Mouse (Mus musculus) lung, embryonic 14.5 days (tissue): ENCODE results near the gene Bcl2. TPM values are rescaled to one million over a fixed set of nuclear protein-coding genes. Genes with fewer than 3 reads are reported as not detected.

Experiments used
- ATAC-seq: fragments of 200-750 bp; cut with Nextera tagmentation; 2 replicates; pipeline ENCODE4 v1.8.0; 2017; ENCODE audit warnings: mild to moderate bottlenecking, moderate TSS enrichment, moderate library complexity; ENCODE audit not compliant: insufficient read depth
- DNase-seq: peaks from one replicate; pipeline ENCODE4 v3.0.0-alpha.2; 2015
- H3K27ac ChIP-seq: fragments of 300-500 bp; sonication (generic); 2 replicates; pipeline ENCODE4 v1.5.1; 2014; ENCODE audit warnings: low read depth, mild to moderate bottlenecking, moderate library complexity
- H3K27me3 ChIP-seq: fragments of 300-500 bp; sonication (generic); 2 replicates; pipeline ENCODE4 v1.6.1; 2014; ENCODE audit warnings: low read length, control low read depth; ENCODE audit not compliant: insufficient read depth
- H3K36me3 ChIP-seq: fragments of 300-500 bp; sonication (generic); 2 replicates; pipeline ENCODE4 v1.6.1; 2014; ENCODE audit warnings: control low read depth; ENCODE audit not compliant: insufficient read depth
- H3K4me1 ChIP-seq: fragments of 300-500 bp; sonication (generic); 2 replicates; pipeline ENCODE4 v1.6.1; 2014; ENCODE audit warnings: antibody characterized with exemption, control low read depth; ENCODE audit not compliant: insufficient read depth
- H3K4me2 ChIP-seq: fragments of 300-500 bp; sonication (generic); 2 replicates; pipeline ENCODE4 v1.6.1; 2014; ENCODE audit warnings: mild to moderate bottlenecking
- H3K4me3 ChIP-seq: fragments of 300-500 bp; sonication (generic); 2 replicates; pipeline ENCODE4 v1.5.1; 2014; ENCODE audit warnings: low read depth, low read length
- H3K9ac ChIP-seq: fragments of 300-500 bp; sonication (generic); 2 replicates; pipeline ENCODE4 v1.6.1; 2014
- H3K9me3 ChIP-seq: fragments of 300-500 bp; sonication (generic); 2 replicates; pipeline ENCODE4 v1.6.1; 2016; ENCODE audit warnings: low read depth, low read length, control low read depth
- CTCF ChIP-seq: IDR thresholded peaks from 2 replicates; pipeline ENCODE4 v1.5.1; 2016; ENCODE audit warnings: antibody characterized with exemption, low read depth
- WGBS: fragments of 180-500 bp; shearing (Covaris S2); extraction: QIAGEN DNeasy Blood & Tissue Kit; methylation state at CpG from one replicate; pipeline ENCODE4 v1.1.7; 2014; 5-methylcytosine and 5-hydroxymethylcytosine counted together
- polyA plus RNA-seq: library from polyadenylated mRNA; unstranded; fragments of >200 nt; fragmentation: Nextera tagmentation; extraction: Ambion mirVana; gene quantifications from 2 replicates; pipeline ENCODE4 v1.2.1, GENCODE M21; 2014

Bcl2 gene
- polyA plus RNA-seq, 1 experiment from 2014 or later, result 16.5 TPM

- no peak overlapping the region for H3K27ac ChIP-seq
- H3K4me2 ChIP-seq, result no peak overlapping the region
- no peaks in the 10 kb centered on the region for H3K27me3 ChIP-seq
- H3K9ac ChIP-seq, result no peak overlapping the region
- no peaks in the 10 kb centered on the region for H3K4me1 ChIP-seq
- 79% methylated on average over 4 of the region's 4 CpGs for WGBS
- H3K9me3 ChIP-seq, result no peaks in the 10 kb centered on the region
- ATAC-seq (no peak), DNase-seq (no peak)
- TF ChIP-seq CTCF, result no peak
- no peak overlapping the region for H3K4me3 ChIP-seq
- no peaks in the 10 kb centered on the region for H3K36me3 ChIP-seq
Measured at GRCm38 (mm10) chr1:106650427-106650826, 63.6 kb downstream of the Bcl2 start.

GRCm38 (mm10) chr1:106647336-106647735 lies 66.7 kb downstream of the Bcl2 start:
- Histone ChIP-seq H3K4me1 (no peaks in the 10 kb centered on the region), H3K27me3 (no peaks in the 10 kb centered on the region), H3K4me2 (no peak overlapping the region), H3K9ac (no peak overlapping the region), H3K4me3 (no peak overlapping the region), H3K9me3 (no peaks in the 10 kb centered on the region), H3K36me3 (no peaks in the 10 kb centered on the region), H3K27ac (no peak overlapping the region)
- no peak for TF ChIP-seq CTCF
- DNase-seq, result no peak
- 78% methylated on average over 3 of the region's 3 CpGs for WGBS
- no peak for ATAC-seq

- TF ChIP-seq CTCF, result no peak
- H3K4me1 ChIP-seq, result no peaks in the 10 kb centered on the region
- no peak overlapping the region for H3K4me3 ChIP-seq
- H3K9ac ChIP-seq, result no peak overlapping the region
- DNase-seq (no peak), ATAC-seq (no peak)
- H3K4me2 ChIP-seq, result no peak overlapping the region
- H3K9me3 ChIP-seq, result no peaks in the 10 kb centered on the region
- no peak overlapping the region for H3K27ac ChIP-seq
- H3K27me3 ChIP-seq, result no peaks in the 10 kb centered on the region
- 79% methylated on average over 4 of the region's 4 CpGs for WGBS
- H3K36me3 ChIP-seq, result no peaks in the 10 kb centered on the region
Measured at GRCm38 (mm10) chr1:106644566-106644965, 69.5 kb downstream of the Bcl2 start.

- no peak for ATAC-seq
Measured at GRCm38 (mm10) chr1:106643527-106643926, 70.5 kb downstream of the Bcl2 start.

GRCm38 (mm10) chr1:106640577-106640976 lies 73.5 kb downstream of the Bcl2 start:
- DNase-seq (peak; percentile 23), ATAC-seq (no peak)
- Histone ChIP-seq H3K9me3 (no peaks in the 10 kb centered on the region), H3K4me1 (0 out of 2 replicates have a peak, but pooled peaks cover 8% of the 10 kb centered on the region), H3K36me3 (no peaks in the 10 kb centered on the region), H3K27me3 (no peaks in the 10 kb centered on the region), H3K27ac (no peak overlapping the region), H3K9ac (no peak overlapping the region), H3K4me2 (no peak overlapping the region), H3K4me3 (no peak overlapping the region)
- TF ChIP-seq CTCF, result no peak
- 79% methylated on average over 1 of the region's 1 CpGs for WGBS

More at GRCm38 (mm10) chr1:106643527-106643926, 70.5 kb downstream of the Bcl2 start:
- no peak for DNase-seq
- no peak overlapping the region for H3K27ac ChIP-seq
- H3K4me1 ChIP-seq, result no peaks in the 10 kb centered on the region
- no peak overlapping the region for H3K4me3 ChIP-seq
- TF ChIP-seq CTCF, result no peak
- H3K9me3 ChIP-seq, result no peaks in the 10 kb centered on the region
- no peak overlapping the region for H3K4me2 ChIP-seq
- WGBS, result 57% methylated on average over 3 of the region's 3 CpGs
- H3K9ac ChIP-seq, result no peak overlapping the region
- no peaks in the 10 kb centered on the region for H3K36me3 ChIP-seq
- H3K27me3 ChIP-seq, result no peaks in the 10 kb centered on the region

GRCm38 (mm10) chr1:106637705-106638104 lies 76.4 kb downstream of the Bcl2 start:
- no peaks in the 10 kb centered on the region for H3K9me3 ChIP-seq
- H3K4me3 ChIP-seq, result no peak overlapping the region
- H3K4me2 ChIP-seq, result no peak overlapping the region
- WGBS, result 93% methylated on average over 11 of the region's 11 CpGs
- no peaks in the 10 kb centered on the region for H3K27me3 ChIP-seq
- H3K27ac ChIP-seq, result no peak overlapping the region
- no peak overlapping the region for H3K9ac ChIP-seq
- H3K36me3 ChIP-seq, result no peaks in the 10 kb centered on the region
- no peak for TF ChIP-seq CTCF
- ATAC-seq (no peak), DNase-seq (no peak)
- 0 out of 2 replicates have a peak, but pooled peaks cover 8% of the 10 kb centered on the region for H3K4me1 ChIP-seq

- no peak overlapping the region for H3K4me2 ChIP-seq
- WGBS, result 25% methylated on average over 2 of the region's 2 CpGs
- H3K4me1 ChIP-seq, result 0 out of 2 replicates have a peak, but pooled peaks cover 8% of the 10 kb centered on the region
- H3K27ac ChIP-seq, result peak overlapping the region; percentile 20; the same call in 1 of the 2 replicates
- H3K9me3 ChIP-seq, result no peaks in the 10 kb centered on the region
- H3K9ac ChIP-seq, result no peak overlapping the region
- peak; percentile 55; the same call in 1 of the 2 replicates for ATAC-seq
- H3K27me3 ChIP-seq, result no peaks in the 10 kb centered on the region
- H3K36me3 ChIP-seq, result no peaks in the 10 kb centered on the region
- peak; percentile 74 for DNase-seq
- no peak overlapping the region for H3K4me3 ChIP-seq
- no peak for TF ChIP-seq CTCF
Measured at GRCm38 (mm10) chr1:106636714-106637113, 77.4 kb downstream of the Bcl2 start.

- peaks cover 33% of the 10 kb centered on the region for H3K4me1 ChIP-seq
- 30% methylated on average over 3 of the region's 3 CpGs for WGBS
- no peak for ATAC-seq
Measured at GRCm38 (mm10) chr1:106633207-106633606, 80.9 kb downstream of the Bcl2 start.

More at GRCm38 (mm10) chr1:106633207-106633606, 80.9 kb downstream of the Bcl2 start:
- no peaks in the 10 kb centered on the region for H3K36me3 ChIP-seq
- H3K4me3 ChIP-seq, result no peak overlapping the region
- no peak overlapping the region for H3K9ac ChIP-seq
- no peak overlapping the region for H3K27ac ChIP-seq
- no peak overlapping the region for H3K4me2 ChIP-seq
- no peak for TF ChIP-seq CTCF
- no peak for DNase-seq
- H3K9me3 ChIP-seq, result no peaks in the 10 kb centered on the region
- H3K27me3 ChIP-seq, result no peaks in the 10 kb centered on the region
